In genomic region chr7:45521728-45522184, GRCm38 (mm10) we compare ENCODE assay signal across 8 mouse cellular contexts. TPM values are rescaled to one million over a fixed set of nuclear protein-coding genes. Genes with fewer than 3 reads are reported as not detected.
A peak's percentile ranks its signal among the peaks of the same experiment; 100 is the strongest.
DNase-seq lines count a peak whose midpoint lies in the region; ATAC-seq and TF ChIP-seq lines count a peak whose summit lies in the region.

No protein-coding gene starts in this region.

- H3K4me2 ChIP-seq in heart, embryonic 14.5 days (ENCODE audit: low read length): peak overlapping the region; percentile 55
- H3K4me2 ChIP-seq in liver, embryonic 12.5 days: peak overlapping the region; percentile 73

- peak overlapping the region; percentile 70 for H3K9ac ChIP-seq in heart, embryonic 14.5 days (ENCODE audit: low read length)
- peak overlapping the region; percentile 99 for H3K9ac ChIP-seq in liver, embryonic 12.5 days

- H3K27ac ChIP-seq in bone marrow, adult 2 months (ENCODE audit: control insufficient read depth, insufficient read depth, low read depth, low read length, poor library complexity): peak overlapping the region; percentile 81
- peak overlapping the region; percentile 87 for H3K27ac ChIP-seq in embryonic fibroblast, embryonic 13.5 days (ENCODE audit: insufficient read depth, low read length)
- H3K27ac ChIP-seq in heart, embryonic 14.5 days (replicated peaks in 1 of 2; ENCODE audit: control insufficient read depth in 1 of 2, insufficient read depth in 1 of 2, low read depth in 2 of 2, low read length in 2 of 2): peak overlapping the region; percentile 76 to 83
- H3K27ac ChIP-seq in liver, embryonic 12.5 days: peak overlapping the region; percentile 100

- peak; percentile 97 for DNase-seq in A20 (ENCODE audit: low read depth, low spot score)
- peak; percentile 93 for DNase-seq in kidney, postnatal 10 days
- peak; percentile 96 for DNase-seq in naive thymus-derived CD4-positive, alpha-beta T cell, adult 2 months (ENCODE audit: low read depth)
- peak; percentile 96 for DNase-seq in splenic B cell, adult 2 months (ENCODE audit: low read depth, low spot score)

- TF ChIP-seq POLR2A in bone marrow, adult 2 months (IDR thresholded peaks at IDR 0.05; ENCODE audit: borderline replicate concordance, control insufficient read depth, low read depth, low read length): 0 out of 2 replicates have a peak, but pooled peaks have one; percentile 27
- peak; percentile 63 for TF ChIP-seq POLR2A in embryonic fibroblast, embryonic 13.5 days (IDR thresholded peaks at IDR 0.05; ENCODE audit: low read depth, low read length)

- no peaks in the 10 kb centered on the region for H3K9me3 ChIP-seq in heart, embryonic 14.5 days (ENCODE audit: control insufficient read depth, low read length)
- no peaks in the 10 kb centered on the region for H3K9me3 ChIP-seq in liver, embryonic 12.5 days (replicated peaks)

- TF ChIP-seq CTCF in bone marrow, adult 2 months (IDR thresholded peaks at IDR 0.05; ENCODE audit: control insufficient read depth, insufficient read depth, low read length): peak; percentile 16; the same call in 1 of the 2 replicates
- TF ChIP-seq CTCF in embryonic fibroblast, embryonic 13.5 days (IDR thresholded peaks at IDR 0.05; ENCODE audit: borderline replicate concordance, insufficient read depth, low read length): no peak

- peak overlapping the region; percentile 83 for H3K4me3 ChIP-seq in bone marrow, adult 2 months (replicated peaks; ENCODE audit: control insufficient read depth, low read depth, low read length)
- peak overlapping the region; percentile 50 for H3K4me3 ChIP-seq in embryonic fibroblast, embryonic 13.5 days (ENCODE audit: insufficient read depth, low read length)
- H3K4me3 ChIP-seq in heart, embryonic 14.5 days (ENCODE audit: control insufficient read depth in 1 of 2, insufficient read depth in 1 of 2, low read depth in 1 of 2, low read length in 2 of 2): peak overlapping the region; percentile 47 to 75
- H3K4me3 ChIP-seq in liver, embryonic 12.5 days: peak overlapping the region; percentile 95

- H3K27me3 ChIP-seq in heart, embryonic 14.5 days (ENCODE audit: control insufficient read depth, insufficient read depth, low read length): no peaks in the 10 kb centered on the region
- H3K27me3 ChIP-seq in liver, embryonic 12.5 days (replicated peaks): no peaks in the 10 kb centered on the region
- no peaks in the 10 kb centered on the region; the same call in 1 of the 2 replicates for H3K27me3 ChIP-seq in splenic B cell, adult 2 months (ENCODE audit: control insufficient read depth, insufficient read depth, low read length, poor library complexity, severe bottlenecking)

- WGBS in bone marrow, adult 2 months: under 1% methylated on average over 28 of the region's 28 CpGs
- WGBS in heart, embryonic 14.5 days: under 1% methylated on average over 28 of the region's 28 CpGs
- 2% methylated on average over 28 of the region's 28 CpGs for WGBS in liver, embryonic 12.5 days (ENCODE audit: insufficient replicate concordance)

- peaks cover 22% of the 10 kb centered on the region for H3K36me3 ChIP-seq in heart, embryonic 14.5 days (ENCODE audit: control insufficient read depth, insufficient read depth, low read length)
- peaks cover 45% of the 10 kb centered on the region for H3K36me3 ChIP-seq in liver, embryonic 12.5 days
- no peaks in the 10 kb centered on the region for H3K36me3 ChIP-seq in splenic B cell, adult 2 months (ENCODE audit: control insufficient read depth, insufficient read depth, low read length, poor library complexity, severe bottlenecking)

- H3K4me1 ChIP-seq in bone marrow, adult 2 months (ENCODE audit: control insufficient read depth, insufficient read depth, low read length): peaks cover 1% of the 10 kb centered on the region; the same call in 1 of the 2 replicates
- peaks cover 3% of the 10 kb centered on the region; the same call in 1 of the 2 replicates for H3K4me1 ChIP-seq in embryonic fibroblast, embryonic 13.5 days (ENCODE audit: control insufficient read depth, insufficient read depth, low read length)
- peaks cover 14 to 28% of the 10 kb centered on the region in 2 experiments for H3K4me1 ChIP-seq in heart, embryonic 14.5 days (ENCODE audit: control insufficient read depth in 2 of 2, insufficient read depth in 2 of 2, low read length in 2 of 2)
- peaks cover 73% of the 10 kb centered on the region for H3K4me1 ChIP-seq in liver, embryonic 12.5 days

- peak; percentile 14; the same call in 1 of the 2 replicates for ATAC-seq in heart, embryonic 14.5 days (ENCODE audit: insufficient number of reproducible peaks, insufficient read depth, low FRiP score, low read depth)
- no peak; the same call in 1 of the 2 replicates for ATAC-seq in liver, embryonic 12.5 days

RNA-seq across cellular contexts. Expression of gene Ppp1r15a, which starts 4.3 kb away (rescaled TPM):
- 356 and 801 TPM in 2 replicates for polyA plus RNA-seq in bone marrow, adult 2 months (2011; ENCODE audit: insufficient read depth, insufficient read length, low replicate concordance, missing spikeins)
- 31.7 and 35.9 TPM in 2 replicates for polyA plus RNA-seq in embryonic fibroblast, embryonic 13.5 days (2011; ENCODE audit: insufficient read length, low read depth, missing spikeins)
- 20.5 and 23.3 TPM in 2 replicates for polyA plus RNA-seq in heart, embryonic 14.5 days (2014; fragmentation: Nextera tagmentation; extraction: Ambion mirVana)
- polyA plus RNA-seq in liver, embryonic 12.5 days (2016; fragmentation: Nextera tagmentation; extraction: Ambion mirVana): 157 and 165 TPM in 2 replicates

RNA-seq across cellular contexts. Expression of gene Plekha4, which starts 4.4 kb away (rescaled TPM):
- 2.1 and 8.9 TPM in 2 replicates for polyA plus RNA-seq in bone marrow, adult 2 months (2011; ENCODE audit: insufficient read depth, insufficient read length, low replicate concordance, missing spikeins)
- 9.1 and 11.4 TPM in 2 replicates for polyA plus RNA-seq in embryonic fibroblast, embryonic 13.5 days (2011; ENCODE audit: insufficient read length, low read depth, missing spikeins)
- 0.80 and 1.2 TPM in 2 replicates for polyA plus RNA-seq in heart, embryonic 14.5 days (2014; fragmentation: Nextera tagmentation; extraction: Ambion mirVana)
- polyA plus RNA-seq in liver, embryonic 12.5 days (2016; fragmentation: Nextera tagmentation; extraction: Ambion mirVana): 0.80 and 0.87 TPM in 2 replicates

RNA-seq across cellular contexts. Expression of gene Nucb1, which starts 11.6 kb away (rescaled TPM):
- polyA plus RNA-seq in bone marrow, adult 2 months (2011; ENCODE audit: insufficient read depth, insufficient read length, low replicate concordance, missing spikeins): 69.3 and 71.9 TPM in 2 replicates
- polyA plus RNA-seq in embryonic fibroblast, embryonic 13.5 days (2011; ENCODE audit: insufficient read length, low read depth, missing spikeins): 409 and 447 TPM in 2 replicates
- polyA plus RNA-seq in heart, embryonic 14.5 days (2014; fragmentation: Nextera tagmentation; extraction: Ambion mirVana): 159 and 160 TPM in 2 replicates
- polyA plus RNA-seq in liver, embryonic 12.5 days (2016; fragmentation: Nextera tagmentation; extraction: Ambion mirVana): 140 and 146 TPM in 2 replicates

RNA-seq across cellular contexts. Expression of gene Hsd17b14, which starts 32.9 kb away (rescaled TPM):
- polyA plus RNA-seq in bone marrow, adult 2 months (2011; ENCODE audit: insufficient read depth, insufficient read length, low replicate concordance, missing spikeins): 5.7 TPM in 1 of 2 replicates, not detected in the other
- not detected in 2 replicates for polyA plus RNA-seq in embryonic fibroblast, embryonic 13.5 days (2011; ENCODE audit: insufficient read length, low read depth, missing spikeins)
- 0.20 and 0.26 TPM in 2 replicates for polyA plus RNA-seq in heart, embryonic 14.5 days (2014; fragmentation: Nextera tagmentation; extraction: Ambion mirVana)
- 1.5 and 1.8 TPM in 2 replicates for polyA plus RNA-seq in liver, embryonic 12.5 days (2016; fragmentation: Nextera tagmentation; extraction: Ambion mirVana)

RNA-seq across cellular contexts. Expression of gene Dhdh, which starts 33.2 kb away (rescaled TPM):
- polyA plus RNA-seq in bone marrow, adult 2 months (2011; ENCODE audit: insufficient read depth, insufficient read length, low replicate concordance, missing spikeins): 2.7 and 4.8 TPM in 2 replicates
- polyA plus RNA-seq in embryonic fibroblast, embryonic 13.5 days (2011; ENCODE audit: insufficient read length, low read depth, missing spikeins): 0.68 and 1.2 TPM in 2 replicates
- 5.2 and 5.7 TPM in 2 replicates for polyA plus RNA-seq in heart, embryonic 14.5 days (2014; fragmentation: Nextera tagmentation; extraction: Ambion mirVana)
- polyA plus RNA-seq in liver, embryonic 12.5 days (2016; fragmentation: Nextera tagmentation; extraction: Ambion mirVana): 2.8 and 3.1 TPM in 2 replicates
